Mouse (Mus musculus) kidney, adult 2 months (tissue): ENCODE measurements around the gene Apol11b.

Experiments
- CTCF ChIP-seq: fragments of 200-500 bp; conservative IDR thresholded peaks from 2 replicates; pipeline ENCODE4 v1.5.1; 2011; ENCODE audit warnings: low read depth, mild to moderate bottlenecking, control low read depth, low read length, moderate library complexity, mixed read lengths; ENCODE audit not compliant: insufficient read depth, insufficient read length
- POLR2A ChIP-seq: fragments of 200-500 bp; IDR thresholded peaks from one replicate; pipeline ENCODE4 v1.6.1; 2011; ENCODE audit warnings: low read depth, low read length, control low read depth

- TF ChIP-seq CTCF, result no peak
- no peak for TF ChIP-seq POLR2A
Measured at GRCm38 (mm10) chr15:77598429-77598828, 44.7 kb downstream of the Apol11b start.
